13 mouse cellular contexts compared by ENCODE assay signal in genomic region chr5:138730863-138731262, GRCm38 (mm10). TPM values are rescaled to one million over a fixed set of nuclear protein-coding genes. Genes with fewer than 3 reads are reported as not detected.
DNase-seq lines count a peak whose midpoint lies in the region; ATAC-seq lines count a peak whose summit lies in the region.
"Had no signal": no experiment of that assay in that cellular context is flagged by ENCODE, and none has a peak within 500 bp of the region (broad histone marks: within the 10 kb centered on the region; RNA-seq: fewer than 3 reads in every experiment).

No protein-coding gene starts in this region.

- peak; percentile 93 for DNase-seq in heart, adult 11 months
- DNase-seq in heart, postnatal 10 days: no peak
- DNase-seq in lung, postnatal 14 days: peak; percentile 1
- no peak for DNase-seq in layer of hippocampus, adult 8-10 months (ENCODE audit: low spot score in 2 of 2)
- DNase-seq in retina, postnatal 1 day: no peak
- DNase-seq in layer of hippocampus, postnatal 36 days: no peak
- DNase-seq: B cell, adult 2 months; cerebellum, postnatal 10 days; gastrocnemius, adult 2 months had no signal

- peak; percentile 79 for ATAC-seq in common myeloid progenitor, adult 5-6 weeks (replicated peaks; ENCODE audit: low read depth, poor library complexity, severe bottlenecking)
- peak; percentile 87 for ATAC-seq in megakaryocyte progenitor cell, adult 5-6 weeks (replicated peaks; ENCODE audit: poor library complexity)
- ATAC-seq: intestine, embryonic 15.5 days; midbrain, embryonic 16.5 days had no signal

- intact Hi-C loops in heart, postnatal 10 days (cut with DNase I): no loop called here

RNA-seq across cellular contexts. Expression of gene Fam20c, which starts 23.5 kb away (rescaled TPM):
- 10 to 100 TPM; 11.2 to 14.7 TPM for total RNA-seq in heart, postnatal 10 days (2021)
- total RNA-seq in common myeloid progenitor, adult 5-6 weeks (2017): 0.87 and 1.6 TPM in 2 replicates
- 2.0 and 3.4 TPM in 2 replicates for total RNA-seq in megakaryocyte progenitor cell, adult 5-6 weeks (2015)
- 2.5 and 6.3 TPM in 2 replicates for total RNA-seq in megakaryocyte progenitor cell, adult 5-6 weeks (2017)
- 10 to 100 TPM; 32.2 to 47.0 (median 38.6) TPM for total RNA-seq in layer of hippocampus, adult 8-10 months (2022)
- total RNA-seq in layer of hippocampus, postnatal 36 days (2021): 10 to 100 TPM; 29.1 to 30.3 TPM

Comparison
In these comparisons a context has a peak if more than half of its experiments do, and no peak if none do; other contexts are left out.
1. DNase-seq: peak in heart, adult 11 months (single experiment) and lung, postnatal 14 days (single experiment); none in heart, postnatal 10 days (0 of 2), layer of hippocampus, adult 8-10 months (0 of 2), retina, postnatal 1 day (single experiment) and layer of hippocampus, postnatal 36 days (0 of 2).